Mouse (Mus musculus): ENCODE measurements around the gene Acmsd. TPM values are rescaled to one million over a fixed set of nuclear protein-coding genes. Genes with fewer than 3 reads are reported as not detected.

Gene Acmsd
- polyA plus RNA-seq, 1 experiment = not detected

DNA sequence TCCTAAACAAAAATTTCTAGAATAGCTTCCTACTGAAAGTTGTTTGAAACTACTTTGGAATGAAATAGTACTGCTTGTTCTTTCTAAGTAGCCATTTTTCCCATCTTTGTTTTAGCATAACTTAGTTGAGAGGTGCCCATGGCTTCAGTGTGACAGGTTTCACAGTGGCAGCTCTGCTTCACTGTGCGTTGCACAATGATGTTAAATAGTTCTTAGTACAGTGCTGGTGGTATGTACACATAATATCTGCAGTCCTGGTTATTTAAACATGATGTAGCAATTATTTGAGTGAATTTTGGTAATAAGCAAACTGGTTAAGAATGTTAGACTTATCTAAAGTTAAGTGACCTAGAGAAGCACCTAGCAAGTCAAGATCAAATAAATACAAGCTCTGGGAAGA lies 64.2 kb downstream of the Acmsd start:
- Histone ChIP-seq H3K36me3 (replicated peaks; ENCODE audit: low read length) (peaks cover 62% of the 10 kb centered on the region), H3K4me3 (replicated peaks) (no peak overlapping the region)
- TF ChIP-seq GATA1 (IDR thresholded peaks at IDR 0.05; ENCODE audit: borderline replicate concordance, low read length) = no peak
- TF ChIP-seq FLI1 (IDR thresholded peaks at IDR 0.05; ENCODE audit: low read length) = no peak

DNA sequence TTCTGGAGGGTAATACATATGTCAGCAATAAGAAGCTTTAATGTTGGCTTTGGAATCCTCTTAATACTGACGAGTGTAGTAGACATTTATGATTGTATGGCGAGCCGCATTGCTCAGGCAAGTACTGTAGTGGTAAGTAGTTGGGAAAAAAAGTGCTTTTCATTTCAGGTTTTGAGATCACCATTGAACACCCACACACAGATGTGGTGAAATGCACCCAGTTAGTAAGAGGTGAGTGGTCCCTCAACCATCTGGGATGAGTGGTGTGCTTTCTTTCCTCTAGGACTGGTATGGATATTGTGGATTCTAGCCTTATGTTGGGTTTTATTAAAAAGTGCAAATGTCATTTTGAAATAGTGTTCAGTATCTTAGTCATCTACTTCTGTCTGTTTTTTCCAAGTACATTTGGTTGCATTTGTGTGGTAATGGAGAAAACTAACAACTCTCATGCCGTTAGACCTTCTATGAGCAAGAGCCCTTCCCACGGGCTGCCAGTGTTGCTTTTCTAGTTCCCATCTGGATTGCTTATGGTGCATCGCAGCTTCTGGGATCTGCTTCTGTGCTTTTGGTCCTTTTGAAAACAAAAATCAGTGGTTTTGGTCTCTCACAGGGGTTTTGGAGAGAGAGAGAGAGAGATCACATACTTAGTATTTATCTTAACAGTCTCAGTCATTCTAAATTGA lies 66.0 kb downstream of the Acmsd start:
- H3K27me3 ChIP-seq (replicated peaks) = no peaks in the 10 kb centered on the region
- H3K36me3 ChIP-seq (replicated peaks; ENCODE audit: low read length) = peaks cover 70% of the 10 kb centered on the region
- H3K9me3 ChIP-seq = no peaks in the 10 kb centered on the region
- TF ChIP-seq FLI1 (IDR thresholded peaks at IDR 0.05; ENCODE audit: low read length) (no peak), GATA1 (IDR thresholded peaks at IDR 0.05; ENCODE audit: borderline replicate concordance, low read length) (no peak)
- peaks cover 34% of the 10 kb centered on the region for H3K4me1 ChIP-seq
- no peak overlapping the region for H3K4me3 ChIP-seq (replicated peaks)

More for the DNA sequence above, 64.2 kb downstream of the Acmsd start:
- Histone ChIP-seq H3K4me1 (peaks cover 39% of the 10 kb centered on the region), H3K9me3 (no peaks in the 10 kb centered on the region), H3K27me3 (replicated peaks) (no peaks in the 10 kb centered on the region)

DNA sequence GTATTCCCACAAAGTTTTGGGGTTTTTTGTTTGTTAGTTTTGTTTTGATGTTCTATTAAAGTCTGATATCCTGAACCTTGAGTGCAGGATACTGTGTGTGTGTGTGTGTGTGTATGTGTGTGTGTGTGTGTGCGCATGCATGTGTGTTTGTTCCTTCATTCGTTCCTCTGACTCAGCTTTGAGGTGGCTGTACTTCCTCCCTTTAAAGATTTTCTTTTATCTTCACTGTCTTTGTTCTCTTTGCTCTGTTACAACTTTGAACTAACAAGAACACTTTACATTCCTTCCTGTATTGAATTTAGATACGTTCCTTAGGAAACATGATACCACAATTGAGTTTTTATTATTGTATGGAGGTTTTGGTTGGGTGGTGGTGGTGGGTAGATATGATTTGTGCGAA lies 67.1 kb downstream of the Acmsd start:
- Histone ChIP-seq H3K27me3 (replicated peaks) (no peaks in the 10 kb centered on the region), H3K36me3 (replicated peaks; ENCODE audit: low read length) (peaks cover 78% of the 10 kb centered on the region), H3K4me3 (replicated peaks) (no peak overlapping the region), H3K9me3 (no peaks in the 10 kb centered on the region), H3K4me1 (peaks cover 31% of the 10 kb centered on the region)
- TF ChIP-seq FLI1 (IDR thresholded peaks at IDR 0.05; ENCODE audit: low read length) (no peak), GATA1 (IDR thresholded peaks at IDR 0.05; ENCODE audit: borderline replicate concordance, low read length) (no peak)

DNA sequence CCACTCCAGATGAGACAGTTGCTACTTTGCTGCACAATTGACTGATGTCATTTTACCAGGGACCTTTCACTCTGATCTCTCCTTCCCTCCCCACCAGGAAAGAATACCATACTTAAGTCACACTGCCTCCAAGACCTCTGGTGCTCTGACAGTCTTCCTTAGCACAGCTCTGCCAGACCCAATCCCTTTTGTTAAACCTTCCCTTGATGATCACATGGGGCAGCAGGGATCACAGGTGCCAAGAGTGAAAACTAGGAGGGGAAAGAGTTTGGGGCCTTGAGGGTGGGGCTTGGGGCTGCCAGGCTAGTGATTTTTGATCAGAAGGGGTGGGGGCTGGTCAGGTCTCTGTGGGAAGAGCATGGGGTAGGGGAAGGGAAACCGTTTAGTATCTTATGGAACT lies 67.5 kb downstream of the Acmsd start:
- Histone ChIP-seq H3K36me3 (replicated peaks; ENCODE audit: low read length) (peaks cover 78% of the 10 kb centered on the region), H3K27me3 (replicated peaks) (no peaks in the 10 kb centered on the region)

DNA sequence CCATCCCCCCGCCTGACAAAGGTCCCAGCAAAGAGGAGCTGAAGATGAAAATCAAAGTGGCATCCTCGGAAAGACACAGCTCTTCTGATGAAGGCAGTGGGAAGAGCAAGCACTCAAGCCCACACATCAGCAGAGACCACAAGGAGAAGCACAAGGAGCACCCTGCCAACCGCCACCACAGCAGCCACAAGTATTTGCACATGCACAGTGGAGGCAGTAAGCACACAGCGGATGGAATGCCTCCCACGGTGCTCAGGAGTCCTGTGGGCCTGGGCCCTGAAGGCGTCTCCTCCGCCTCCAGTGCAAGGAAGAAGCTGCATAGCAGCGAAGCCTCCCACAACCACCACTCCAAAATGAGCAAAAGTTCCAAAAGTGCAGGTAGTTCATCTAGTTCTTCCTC lies 73.7 kb downstream of the Acmsd start:
- Histone ChIP-seq H3K9me3 (no peaks in the 10 kb centered on the region), H3K36me3 (replicated peaks; ENCODE audit: low read length) (peaks cover 85% of the 10 kb centered on the region), H3K4me3 (replicated peaks) (no peak overlapping the region), H3K27me3 (replicated peaks) (no peaks in the 10 kb centered on the region), H3K4me1 (peaks cover 11% of the 10 kb centered on the region)
- TF ChIP-seq FLI1 (IDR thresholded peaks at IDR 0.05; ENCODE audit: low read length) (no peak), GATA1 (IDR thresholded peaks at IDR 0.05; ENCODE audit: borderline replicate concordance, low read length) (no peak)

More for the DNA sequence above, 67.5 kb downstream of the Acmsd start:
- TF ChIP-seq FLI1 (IDR thresholded peaks at IDR 0.05; ENCODE audit: low read length) (no peak), GATA1 (IDR thresholded peaks at IDR 0.05; ENCODE audit: borderline replicate concordance, low read length) (no peak)
- no peak overlapping the region for H3K4me3 ChIP-seq (replicated peaks)
- no peaks in the 10 kb centered on the region for H3K9me3 ChIP-seq
- H3K4me1 ChIP-seq = peaks cover 31% of the 10 kb centered on the region

DNA sequence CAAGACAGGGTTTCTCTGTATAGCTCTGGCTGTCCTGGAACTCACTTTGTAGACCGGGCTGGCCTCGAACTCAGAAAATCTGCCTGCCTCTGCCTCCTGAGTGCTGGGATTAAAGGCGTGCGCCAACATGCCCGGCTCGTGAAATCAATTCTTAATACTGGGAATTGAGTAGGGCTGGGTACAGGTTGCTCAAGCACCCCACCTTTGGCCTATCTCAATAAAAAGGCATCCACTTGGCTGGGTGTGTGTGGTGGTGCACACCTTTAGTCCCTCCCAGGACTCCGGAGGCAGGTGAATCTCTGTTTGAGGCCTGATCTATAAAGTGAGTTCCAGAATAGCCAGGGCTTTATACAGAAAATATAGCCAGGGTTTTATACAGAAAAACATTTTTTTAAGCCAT lies 79.5 kb downstream of the Acmsd start:
- H3K4me3 ChIP-seq (replicated peaks) = no peak overlapping the region
- no peaks in the 10 kb centered on the region for H3K27me3 ChIP-seq (replicated peaks)
- H3K4me1 ChIP-seq = peaks cover 13% of the 10 kb centered on the region
- peaks cover 43% of the 10 kb centered on the region for H3K36me3 ChIP-seq (replicated peaks; ENCODE audit: low read length)
- TF ChIP-seq FLI1 (IDR thresholded peaks at IDR 0.05; ENCODE audit: low read length) (no peak), GATA1 (IDR thresholded peaks at IDR 0.05; ENCODE audit: borderline replicate concordance, low read length) (no peak)
- no peaks in the 10 kb centered on the region for H3K9me3 ChIP-seq

DNA sequence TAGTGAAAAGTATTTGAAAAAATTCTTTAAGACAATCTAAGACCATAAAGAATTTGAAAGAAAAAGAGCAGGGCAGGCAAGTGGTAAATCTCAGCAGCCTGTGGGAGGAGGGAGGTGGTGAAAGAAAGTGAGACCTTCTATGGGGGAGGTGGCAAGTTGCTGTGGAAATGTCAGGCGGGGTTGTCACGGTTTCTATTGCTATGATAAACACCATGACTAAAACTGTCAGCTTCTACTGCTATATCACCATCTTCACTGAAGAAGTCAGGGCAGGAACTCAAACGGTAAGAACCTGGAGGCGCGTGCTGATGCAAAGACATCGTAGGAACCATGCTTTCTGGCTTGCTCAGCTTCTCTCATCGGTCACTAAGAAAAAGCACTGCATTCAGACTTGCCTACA lies 83.7 kb downstream of the Acmsd start:
- TF ChIP-seq GATA1 (IDR thresholded peaks at IDR 0.05; ENCODE audit: borderline replicate concordance, low read length) (no peak), FLI1 (IDR thresholded peaks at IDR 0.05; ENCODE audit: low read length) (no peak)
- no peaks in the 10 kb centered on the region for H3K9me3 ChIP-seq
- H3K27me3 ChIP-seq (replicated peaks) = no peaks in the 10 kb centered on the region
- no peak overlapping the region for H3K4me3 ChIP-seq (replicated peaks)
- peaks cover 9% of the 10 kb centered on the region for H3K36me3 ChIP-seq (replicated peaks; ENCODE audit: low read length)
- peaks cover 25% of the 10 kb centered on the region for H3K4me1 ChIP-seq

DNA sequence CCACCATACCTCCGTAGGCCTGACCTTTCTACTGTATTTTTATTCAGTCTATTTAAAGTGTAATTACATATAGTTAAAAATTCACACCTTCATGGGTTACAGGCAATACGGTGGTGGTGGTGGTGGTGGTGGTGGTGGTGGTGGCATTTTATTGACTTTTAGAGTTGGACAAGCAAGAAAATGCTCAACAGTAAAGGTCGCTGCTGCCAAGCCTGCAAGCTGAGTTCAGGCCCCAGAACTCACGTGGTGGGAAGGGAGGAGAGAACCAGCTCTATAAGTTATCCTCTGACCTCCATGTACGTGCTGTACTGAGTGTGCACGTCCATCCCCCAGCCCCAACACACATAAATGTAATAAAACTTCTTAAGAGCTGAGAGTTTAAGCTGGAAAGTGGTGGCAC lies 87.2 kb downstream of the Acmsd start:
- TF ChIP-seq FLI1 (IDR thresholded peaks at IDR 0.05; ENCODE audit: low read length) (no peak), GATA1 (IDR thresholded peaks at IDR 0.05; ENCODE audit: borderline replicate concordance, low read length) (no peak)
- Histone ChIP-seq H3K27me3 (replicated peaks) (peaks cover 2% of the 10 kb centered on the region), H3K36me3 (replicated peaks; ENCODE audit: low read length) (no peaks in the 10 kb centered on the region), H3K9me3 (no peaks in the 10 kb centered on the region), H3K4me1 (peaks cover 23% of the 10 kb centered on the region), H3K4me3 (replicated peaks) (no peak overlapping the region)

Other genes starting within 250 kb of the Acmsd start
- gene Tmem163, start 49.9 kb upstream of the Acmsd start, polyA plus RNA-seq (2012; ENCODE audit: insufficient read depth, low replicate concordance) = 41.1 and 61.1 TPM in 2 replicates
- gene Ccnt2, start 44.8 kb downstream of the Acmsd start, polyA plus RNA-seq (2012; ENCODE audit: insufficient read depth, low replicate concordance) = 2.5 and 6.0 TPM in 2 replicates
- gene Map3k19, start 125.6 kb downstream of the Acmsd start, polyA plus RNA-seq (2012; ENCODE audit: insufficient read depth, low replicate concordance) = 0.09 TPM in 1 of 2 replicates, not detected in the other
- gene Rab3gap1, start 139.4 kb downstream of the Acmsd start, polyA plus RNA-seq (2012; ENCODE audit: insufficient read depth, low replicate concordance) = 10.5 and 30.7 TPM in 2 replicates